Mouse (Mus musculus) liver, embryonic 11.5 days (tissue): ENCODE data around the gene Abhd2. TPM values are rescaled to one million over a fixed set of nuclear protein-coding genes. Genes with fewer than 3 reads are reported as not detected.
A peak's percentile ranks its signal among the peaks of the same experiment; 100 is the strongest.

Source experiments
- ATAC-seq: fragments of 200-750 bp; cut with Nextera tagmentation; replicated peaks from 2 replicates; pipeline ENCODE4 v1.8.0; 2017; ENCODE audit warnings: moderate number of reproducible peaks, mild to moderate bottlenecking, moderate TSS enrichment, moderate library complexity; ENCODE audit not compliant: low FRiP score
- DNase-seq: peaks from one replicate; pipeline ENCODE4 v3.0.0-alpha.2; 2017; ENCODE audit warnings: low spot score
- H3K27ac ChIP-seq: fragments of 300-500 bp; sonication (generic); 2 replicates; pipeline ENCODE4 v1.5.1; 2014; ENCODE audit warnings: mild to moderate bottlenecking, low read depth, low read length, control low read depth
- H3K27me3 ChIP-seq: fragments of 300-500 bp; sonication (generic); replicated peaks from 2 replicates; pipeline ENCODE4 v1.6.1; 2014; ENCODE audit warnings: low read length, mixed read lengths; ENCODE audit not compliant: control insufficient read depth, insufficient read depth
- H3K36me3 ChIP-seq: fragments of 300-500 bp; sonication (generic); 2 replicates; pipeline ENCODE4 v1.6.1; 2014; ENCODE audit warnings: mild to moderate bottlenecking, low read length, moderate library complexity, mixed read lengths; ENCODE audit not compliant: control insufficient read depth, insufficient read depth
- H3K4me1 ChIP-seq: fragments of 300-500 bp; sonication (generic); replicated peaks from 2 replicates; pipeline ENCODE4 v1.6.1; 2014; ENCODE audit warnings: low read length, mixed read lengths; ENCODE audit not compliant: control insufficient read depth, insufficient read depth
- H3K4me2 ChIP-seq: fragments of 300-500 bp; sonication (generic); 2 replicates; pipeline ENCODE4 v1.6.1; 2014; ENCODE audit warnings: mild to moderate bottlenecking, control low read depth, moderate library complexity
- H3K4me3 ChIP-seq: fragments of 300-500 bp; sonication (generic); 2 replicates; pipeline ENCODE4 v1.5.1; 2014; ENCODE audit warnings: low read depth, low read length, control low read depth
- H3K9ac ChIP-seq: fragments of 300-500 bp; sonication (generic); 2 replicates; pipeline ENCODE4 v1.6.1; 2014; ENCODE audit warnings: low read depth, low read length, control low read depth
- H3K9me3 ChIP-seq: fragments of 300-500 bp; sonication (generic); 2 replicates; pipeline ENCODE4 v1.6.1; 2016; ENCODE audit warnings: low read length, inconsistent platforms, mixed read lengths; ENCODE audit not compliant: control insufficient read depth
- WGBS: fragments of 180-500 bp; shearing (Covaris S2); extraction: QIAGEN DNeasy Blood & Tissue Kit; methylation state at CpG from one replicate; pipeline ENCODE4 v1.1.7; 2014; 5-methylcytosine and 5-hydroxymethylcytosine counted together
- polyA plus RNA-seq: library from polyadenylated mRNA; unstranded; fragments of >200 nt; fragmentation: Nextera tagmentation; extraction: Ambion mirVana; gene quantifications from 2 replicates; pipeline ENCODE4 v1.2.1, GENCODE M21; 2014

Abhd2 gene
- polyA plus RNA-seq, 1 experiment from 2014 or later: 11.5 TPM

- Histone ChIP-seq H3K9me3 (no peaks in the 10 kb centered on the region), H3K27ac (no peak overlapping the region), H3K4me1 (no peaks in the 10 kb centered on the region), H3K36me3 (no peaks in the 10 kb centered on the region), H3K4me2 (no peak overlapping the region), H3K9ac (no peak overlapping the region), H3K27me3 (no peaks in the 10 kb centered on the region), H3K4me3 (no peak overlapping the region)
- ATAC-seq: no peak
- 84% methylated on average over 10 of the region's 10 CpGs for WGBS
- no peak for DNase-seq
Measured at GRCm38 (mm10) chr7:79255752-79256151, 17.2 kb upstream of the Abhd2 start.

GRCm38 (mm10) chr7:79256716-79257115 lies 16.3 kb upstream of the Abhd2 start:
- DNase-seq: no peak
- no peak for ATAC-seq
- Histone ChIP-seq H3K4me3 (no peak overlapping the region), H3K4me2 (no peak overlapping the region), H3K9me3 (no peaks in the 10 kb centered on the region), H3K36me3 (no peaks in the 10 kb centered on the region), H3K9ac (no peak overlapping the region), H3K27me3 (no peaks in the 10 kb centered on the region), H3K4me1 (no peaks in the 10 kb centered on the region), H3K27ac (no peak overlapping the region)
- 87% methylated on average over 4 of the region's 4 CpGs for WGBS

GRCm38 (mm10) chr7:79258981-79259542 lies 13.9 kb upstream of the Abhd2 start:
- no peak overlapping the region for H3K27ac ChIP-seq
- 69% methylated on average over 10 of the region's 10 CpGs for WGBS
- no peak overlapping the region for H3K4me3 ChIP-seq
- no peak for ATAC-seq
- no peak overlapping the region for H3K9ac ChIP-seq
- H3K4me2 ChIP-seq: no peak overlapping the region
- no peaks in the 10 kb centered on the region for H3K27me3 ChIP-seq
- H3K9me3 ChIP-seq: no peaks in the 10 kb centered on the region
- H3K36me3 ChIP-seq: no peaks in the 10 kb centered on the region
- DNase-seq: no peak
- no peaks in the 10 kb centered on the region for H3K4me1 ChIP-seq

GRCm38 (mm10) chr7:79262478-79262877 lies 10.5 kb upstream of the Abhd2 start:
- no peaks in the 10 kb centered on the region for H3K9me3 ChIP-seq
- 79% methylated on average over 8 of the region's 8 CpGs for WGBS
- ATAC-seq: no peak
- H3K36me3 ChIP-seq: no peaks in the 10 kb centered on the region
- no peak overlapping the region for H3K4me3 ChIP-seq
- H3K4me1 ChIP-seq: peaks cover 4% of the 10 kb centered on the region; the same call in 1 of the 2 replicates
- no peak for DNase-seq
- no peaks in the 10 kb centered on the region for H3K27me3 ChIP-seq
- H3K4me2 ChIP-seq: no peak overlapping the region
- no peak overlapping the region for H3K9ac ChIP-seq
- H3K27ac ChIP-seq: no peak overlapping the region

GRCm38 (mm10) chr7:79263776-79264175 lies 9.2 kb upstream of the Abhd2 start:
- DNase-seq (no peak), ATAC-seq (no peak)
- Histone ChIP-seq H3K9me3 (no peaks in the 10 kb centered on the region), H3K36me3 (no peaks in the 10 kb centered on the region), H3K4me2 (no peak overlapping the region), H3K27me3 (no peaks in the 10 kb centered on the region), H3K4me3 (no peak overlapping the region), H3K27ac (no peak overlapping the region), H3K4me1 (peaks cover 15% of the 10 kb centered on the region), H3K9ac (no peak overlapping the region)
- 60% methylated on average over 3 of the region's 3 CpGs for whole genome bisulfite sequencing

- 80% methylated on average over 4 of the region's 4 CpGs for WGBS
- ATAC-seq: no peak
- peaks cover 37% of the 10 kb centered on the region for H3K4me1 ChIP-seq
- H3K4me2 ChIP-seq: no peak overlapping the region
- no peak overlapping the region for H3K27ac ChIP-seq
- no peak overlapping the region for H3K9ac ChIP-seq
- no peak overlapping the region for H3K4me3 ChIP-seq
- DNase-seq: no peak
- no peaks in the 10 kb centered on the region for H3K36me3 ChIP-seq
- no peaks in the 10 kb centered on the region for H3K9me3 ChIP-seq
- no peaks in the 10 kb centered on the region for H3K27me3 ChIP-seq
Measured at GRCm38 (mm10) chr7:79266228-79266627, 6.8 kb upstream of the Abhd2 start.

GRCm38 (mm10) chr7:79267690-79268388 lies 5.2 kb upstream of the Abhd2 start:
- ATAC-seq (peak; percentile 44; the same call in 1 of the 2 replicates), DNase-seq (no peak)
- 27% methylated on average over 7 of the region's 7 CpGs for WGBS
- Histone ChIP-seq H3K9ac (peak overlapping the region; percentile 15; the same call in 1 of the 2 replicates), H3K9me3 (no peaks in the 10 kb centered on the region), H3K4me3 (no peak overlapping the region), H3K4me1 (peaks cover 51% of the 10 kb centered on the region), H3K27me3 (no peaks in the 10 kb centered on the region), H3K4me2 (no peak overlapping the region), H3K27ac (peak overlapping the region; percentile 56), H3K36me3 (no peaks in the 10 kb centered on the region)

GRCm38 (mm10) chr7:79268897-79269296 lies 4.1 kb upstream of the Abhd2 start:
- 86% methylated on average over 8 of the region's 8 CpGs for WGBS
- no peak overlapping the region for H3K9ac ChIP-seq

GRCm38 (mm10) chr7:79269411-79269810 lies 3.6 kb upstream of the Abhd2 start:
- ATAC-seq: peak; percentile 24
- H3K27ac ChIP-seq: peak overlapping the region; percentile 53
- no peak overlapping the region for H3K9ac ChIP-seq

More at GRCm38 (mm10) chr7:79268897-79269296, 4.1 kb upstream of the Abhd2 start:
- Histone ChIP-seq H3K27ac (peak overlapping the region; percentile 53), H3K4me2 (peak overlapping the region; percentile 45), H3K4me1 (peaks cover 55% of the 10 kb centered on the region), H3K4me3 (no peak overlapping the region), H3K36me3 (no peaks in the 10 kb centered on the region), H3K9me3 (no peaks in the 10 kb centered on the region), H3K27me3 (no peaks in the 10 kb centered on the region)
- ATAC-seq (no peak), DNase-seq (no peak)

More at GRCm38 (mm10) chr7:79269411-79269810, 3.6 kb upstream of the Abhd2 start:
- Histone ChIP-seq H3K4me2 (peak overlapping the region; percentile 45), H3K9me3 (no peaks in the 10 kb centered on the region), H3K36me3 (no peaks in the 10 kb centered on the region), H3K4me1 (peaks cover 60% of the 10 kb centered on the region), H3K27me3 (no peaks in the 10 kb centered on the region), H3K4me3 (no peak overlapping the region)
- DNase-seq: peak; percentile 46
- 32% methylated on average over 8 of the region's 8 CpGs for WGBS
